In genomic region chr2:9887636-9888035, GRCm38 (mm10) we compare ENCODE assay signal across 15 mouse cellular contexts. TPM values are rescaled to one million over a fixed set of nuclear protein-coding genes. Genes with fewer than 3 reads are reported as not detected.
A peak's percentile ranks its signal among the peaks of the same experiment; 100 is the strongest.
DNase-seq lines count a peak whose midpoint lies in the region; ATAC-seq lines count a peak whose summit lies in the region.
"Had no signal": no experiment of that assay in that cellular context is flagged by ENCODE, and none has a peak within 500 bp of the region (broad histone marks: within the 10 kb centered on the region; RNA-seq: fewer than 3 reads in every experiment).

No protein-coding gene starts in this region.

- H3K4me3 ChIP-seq in neural tube, embryonic 11.5 days (ENCODE audit: low read depth, low read length), result no peak overlapping the region
- H3K4me3 ChIP-seq in embryonic facial prominence, embryonic 12.5 days, result 0 out of 2 replicates have a peak overlapping the region, but pooled peaks have one; percentile 12
- no peak overlapping the region for H3K4me3 ChIP-seq in limb, embryonic 11.5 days (ENCODE audit: low read depth, low read length)
- H3K4me3 ChIP-seq: heart, embryonic 12.5 days; limb, embryonic 12.5 days had no signal

- H3K27ac ChIP-seq in neural tube, embryonic 11.5 days (ENCODE audit: low read depth, low read length), result no peak overlapping the region
- H3K27ac ChIP-seq in embryonic facial prominence, embryonic 12.5 days, result no peak overlapping the region
- H3K27ac ChIP-seq in limb, embryonic 11.5 days (replicated peaks; ENCODE audit: low read depth, low read length), result no peak overlapping the region
- H3K27ac ChIP-seq: limb, embryonic 12.5 days had no signal

- H3K4me2 ChIP-seq in neural tube, embryonic 11.5 days (ENCODE audit: low read depth), result no peak overlapping the region
- no peak overlapping the region for H3K4me2 ChIP-seq in embryonic facial prominence, embryonic 12.5 days (replicated peaks)
- H3K4me2 ChIP-seq in limb, embryonic 11.5 days (ENCODE audit: low read depth, severe bottlenecking), result no peak overlapping the region
- H3K4me2 ChIP-seq: heart, embryonic 12.5 days; limb, embryonic 12.5 days; lung, embryonic 14.5 days had no signal

- ATAC-seq in neural tube, embryonic 11.5 days (ENCODE audit: insufficient read depth, low FRiP score, low TSS enrichment), result no peak
- no peak for ATAC-seq in embryonic facial prominence, embryonic 12.5 days (ENCODE audit: insufficient number of reproducible peaks, insufficient read depth, low FRiP score, low TSS enrichment)
- no peak for ATAC-seq in limb, embryonic 11.5 days (ENCODE audit: insufficient number of reproducible peaks, low FRiP score, low TSS enrichment, low read depth)
- ATAC-seq in inflammation-experienced regulatory T-cells, adult 6 months, result no peak

- WGBS in neural tube, embryonic 11.5 days, result under 1% methylated on average over 7 of the region's 7 CpGs
- under 1% methylated on average over 7 of the region's 7 CpGs for whole genome bisulfite sequencing in embryonic facial prominence, embryonic 12.5 days
- 0% methylated on average over 7 of the region's 7 CpGs for whole genome bisulfite sequencing in limb, embryonic 11.5 days

- peak; percentile 40 for DNase-seq in neural tube, embryonic 11.5 days (ENCODE audit: low spot score)
- no peak for DNase-seq in neural tube, embryonic 10.5 days (ENCODE audit: extremely low spot score, low spot score)
- peak; percentile 41 for DNase-seq in limb, embryonic 11.5 days (ENCODE audit: low spot score)
- DNase-seq in T-cell, adult 2 months (ENCODE audit: low spot score), result no peak
- DNase-seq in ovary, postnatal 10 days (ENCODE audit: low spot score), result no peak
- DNase-seq: gastrocnemius, postnatal 10 days; layer of hippocampus, adult 9-11 months; lung, embryonic 14.5 days had no signal

- no peaks in the 10 kb centered on the region for H3K9me3 ChIP-seq in neural tube, embryonic 11.5 days (ENCODE audit: control insufficient read depth, low read length)
- no peaks in the 10 kb centered on the region for H3K9me3 ChIP-seq in embryonic facial prominence, embryonic 12.5 days
- no peaks in the 10 kb centered on the region for H3K9me3 ChIP-seq in limb, embryonic 11.5 days (ENCODE audit: control insufficient read depth, low read length)

- no peaks in the 10 kb centered on the region for H3K36me3 ChIP-seq in neural tube, embryonic 11.5 days (ENCODE audit: control insufficient read depth, insufficient read depth, low read length)
- no peaks in the 10 kb centered on the region for H3K36me3 ChIP-seq in embryonic facial prominence, embryonic 12.5 days
- H3K36me3 ChIP-seq in limb, embryonic 11.5 days (ENCODE audit: control insufficient read depth, insufficient read depth, low read length), result no peaks in the 10 kb centered on the region
- H3K36me3 ChIP-seq: heart, embryonic 12.5 days; limb, embryonic 12.5 days had no signal

- peaks cover 92% of the 10 kb centered on the region for H3K27me3 ChIP-seq in neural tube, embryonic 11.5 days (ENCODE audit: control insufficient read depth, insufficient read depth, low read length)
- H3K27me3 ChIP-seq in embryonic facial prominence, embryonic 12.5 days, result peaks cover 83% of the 10 kb centered on the region
- H3K27me3 ChIP-seq in limb, embryonic 11.5 days (ENCODE audit: control insufficient read depth, insufficient read depth, low read length), result peaks cover 90% of the 10 kb centered on the region

- H3K9ac ChIP-seq in neural tube, embryonic 11.5 days (ENCODE audit: low read length), result no peak overlapping the region
- H3K9ac ChIP-seq in embryonic facial prominence, embryonic 12.5 days, result no peak overlapping the region
- H3K9ac ChIP-seq in limb, embryonic 11.5 days (ENCODE audit: low read length), result no peak overlapping the region
- H3K9ac ChIP-seq: heart, embryonic 12.5 days; limb, embryonic 12.5 days; lung, embryonic 14.5 days had no signal

- no peaks in the 10 kb centered on the region for H3K4me1 ChIP-seq in neural tube, embryonic 11.5 days (ENCODE audit: control insufficient read depth, insufficient read depth, low read length)
- peaks cover 8% of the 10 kb centered on the region; the same call in 1 of the 2 replicates for H3K4me1 ChIP-seq in embryonic facial prominence, embryonic 12.5 days
- H3K4me1 ChIP-seq in limb, embryonic 11.5 days (ENCODE audit: control insufficient read depth, insufficient read depth, low read length), result peaks cover 8% of the 10 kb centered on the region; the same call in 1 of the 2 replicates

RNA-seq across cellular contexts. Expression of gene 9230102O04Rik, which starts 1.7 kb away (rescaled TPM):
- polyA plus RNA-seq in neural tube, embryonic 11.5 days (2014; fragmentation: Nextera tagmentation; extraction: Ambion mirVana), result not detected in 2 replicates
- polyA plus RNA-seq in embryonic facial prominence, embryonic 12.5 days (2016; fragmentation: Nextera tagmentation; extraction: Ambion mirVana), result 0.41 and 1.0 TPM in 2 replicates
- 0.61 TPM in 1 of 2 replicates, not detected in the other for polyA plus RNA-seq in limb, embryonic 11.5 days (2014; fragmentation: Nextera tagmentation; extraction: Ambion mirVana)
- 1 to 10 TPM in 2 of 3 experiments, not detected in 1; 1.5 to 1.6 TPM for polyA plus RNA-seq in inflammation-experienced regulatory T-cells, adult 6 months (2017; shearing (Covaris generic))
- polyA plus RNA-seq: heart, embryonic 12.5 days; intestine, embryonic 14.5 days; limb, embryonic 12.5 days; lung, embryonic 14.5 days; spleen, adult 2 months; testis, adult 2 months had no signal

RNA-seq across cellular contexts. Expression of gene Gata3, which starts 2.2 kb away (rescaled TPM):
- 8.6 and 9.1 TPM in 2 replicates for polyA plus RNA-seq in neural tube, embryonic 11.5 days (2014; fragmentation: Nextera tagmentation; extraction: Ambion mirVana)
- polyA plus RNA-seq in embryonic facial prominence, embryonic 12.5 days (2016; fragmentation: Nextera tagmentation; extraction: Ambion mirVana), result 22.6 and 23.6 TPM in 2 replicates
- polyA plus RNA-seq in limb, embryonic 11.5 days (2014; fragmentation: Nextera tagmentation; extraction: Ambion mirVana), result 3.9 and 4.4 TPM in 2 replicates
- polyA plus RNA-seq in inflammation-experienced regulatory T-cells, adult 6 months (2017; shearing (Covaris generic)), result 100 to 1,000 TPM; 131 to 148 (median 135) TPM

RNA-seq across cellular contexts. Expression of gene 4930412O13Rik, which starts 6.6 kb away (rescaled TPM):
- polyA plus RNA-seq in neural tube, embryonic 11.5 days (2014; fragmentation: Nextera tagmentation; extraction: Ambion mirVana), result 0.41 TPM in 1 of 2 replicates, not detected in the other
- polyA plus RNA-seq in embryonic facial prominence, embryonic 12.5 days (2016; fragmentation: Nextera tagmentation; extraction: Ambion mirVana), result 1.8 and 1.9 TPM in 2 replicates
- polyA plus RNA-seq in limb, embryonic 11.5 days (2014; fragmentation: Nextera tagmentation; extraction: Ambion mirVana), result 0.15 TPM in 1 of 2 replicates, not detected in the other
- polyA plus RNA-seq in inflammation-experienced regulatory T-cells, adult 6 months (2017; shearing (Covaris generic)), result not detected
- polyA plus RNA-seq: intestine, embryonic 14.5 days; limb, embryonic 12.5 days; lung, embryonic 14.5 days; spleen, adult 2 months had no signal

Comparison
In these comparisons a context has a peak if more than half of its experiments do, and no peak if none do; other contexts are left out.
1. DNase-seq: peak in neural tube, embryonic 11.5 days (single experiment) and limb, embryonic 11.5 days (single experiment); none in neural tube, embryonic 10.5 days (single experiment), T-cell, adult 2 months (single experiment) and ovary, postnatal 10 days (single experiment).